Mouse (Mus musculus): Measurements from ENCODE around the gene Hivep3. TPM values are rescaled to one million over a fixed set of nuclear protein-coding genes. Genes with fewer than 3 reads are reported as not detected.
A peak's percentile ranks its signal among the peaks of the same experiment; 100 is the strongest.

Gene Hivep3
- total and polyA plus RNA-seq, 2 experiments = 0.95 to 1.5 TPM

DNA sequence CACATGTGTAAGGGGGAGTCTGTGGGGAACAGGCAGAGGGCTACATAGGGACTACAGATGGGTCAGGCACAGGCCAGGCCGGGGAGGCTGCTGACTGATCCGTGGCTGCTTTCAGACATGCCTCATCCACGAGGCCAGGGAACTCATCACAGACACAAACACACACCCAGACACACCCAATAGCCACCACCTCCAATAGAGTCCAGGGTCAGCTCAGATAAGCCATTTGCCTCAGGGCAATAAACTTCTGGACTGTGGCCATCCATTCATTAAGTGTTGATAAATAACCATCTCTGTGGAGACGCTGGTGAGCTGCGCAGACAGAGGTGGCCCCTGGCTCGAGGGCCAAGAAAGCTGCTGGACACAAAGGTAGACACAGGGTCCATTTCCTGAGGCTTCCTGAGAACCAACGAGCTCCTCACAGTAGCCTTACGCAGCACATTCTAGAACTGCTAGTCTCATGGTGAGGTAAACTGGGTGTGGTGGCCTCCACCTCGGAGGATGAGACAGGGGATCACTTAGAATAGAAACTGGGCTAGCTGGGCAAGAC, 436.9 kb downstream of the Hivep3 start:
- no peaks in the 10 kb centered on the region for H3K4me1 ChIP-seq (ENCODE audit: control insufficient read depth, insufficient read depth, low read length)
- no peak overlapping the region for H3K9ac ChIP-seq (ENCODE audit: low read depth, low read length)
- TF ChIP-seq CTCF (IDR thresholded peaks at IDR 0.05; ENCODE audit: low read depth, low read length) (no peak), POLR2A (IDR thresholded peaks at IDR 0.05; ENCODE audit: extremely low read depth, insufficient read depth, low read length) (no peak)
- H3K27me3 ChIP-seq (ENCODE audit: control insufficient read depth, insufficient read depth, low read length) = no peaks in the 10 kb centered on the region
- DNase-seq (ENCODE audit: extremely low read depth, low read depth, low spot score) = no peak
- WGBS = 56% methylated on average over 9 of the region's 9 CpGs
- no peaks in the 10 kb centered on the region for H3K79me2 ChIP-seq (ENCODE audit: control insufficient read depth, insufficient read depth, low read length)
- no peak overlapping the region for H3K27ac ChIP-seq (replicated peaks; ENCODE audit: insufficient read depth, low read depth, low read length)
- no peak overlapping the region for H3K4me3 ChIP-seq (ENCODE audit: insufficient read depth, low read depth, low read length)
- no peaks in the 10 kb centered on the region for H3K36me3 ChIP-seq (ENCODE audit: control insufficient read depth, insufficient read depth, low read length)

DNA sequence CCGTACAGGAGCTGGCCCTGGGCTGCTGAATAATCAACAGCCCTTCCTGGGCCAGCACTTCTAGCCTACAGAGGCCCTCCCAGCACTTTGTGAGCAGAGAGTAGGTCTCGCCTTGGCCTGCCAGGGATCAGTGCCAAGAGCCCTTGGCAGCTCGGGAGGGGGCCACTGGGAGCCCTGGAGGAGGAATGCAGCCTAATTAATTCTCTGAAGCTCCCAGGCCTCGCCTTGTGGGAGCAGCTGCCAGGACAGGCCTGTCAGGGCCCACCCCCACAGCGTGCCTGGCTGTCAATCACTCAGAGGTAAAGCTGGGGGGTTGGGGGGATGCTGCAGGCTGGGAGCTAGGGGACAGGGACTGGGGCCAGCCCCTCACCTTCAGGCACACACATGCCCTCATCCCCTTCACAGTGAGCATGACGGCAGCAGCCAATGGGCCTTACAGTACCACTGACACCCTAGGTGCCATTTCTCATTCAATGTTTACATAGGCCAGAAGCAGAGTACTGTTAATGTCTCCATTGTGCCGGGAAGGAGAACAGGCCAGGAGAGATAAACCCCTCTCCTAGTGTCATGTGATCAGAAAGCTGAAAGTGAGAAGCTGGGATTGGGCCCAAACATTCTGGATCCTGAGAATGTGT, 438.6 kb downstream of the Hivep3 start:
- no peaks in the 10 kb centered on the region for H3K79me2 ChIP-seq (ENCODE audit: control insufficient read depth, insufficient read depth, low read length)
- TF ChIP-seq POLR2A (IDR thresholded peaks at IDR 0.05; ENCODE audit: extremely low read depth, insufficient read depth, low read length) = no peak
- TF ChIP-seq CTCF (IDR thresholded peaks at IDR 0.05; ENCODE audit: low read depth, low read length) = no peak
- no peaks in the 10 kb centered on the region for H3K36me3 ChIP-seq (ENCODE audit: control insufficient read depth, insufficient read depth, low read length)
- DNase-seq (ENCODE audit: extremely low read depth, low read depth, low spot score) = no peak
- no peak overlapping the region for H3K4me3 ChIP-seq (ENCODE audit: insufficient read depth, low read depth, low read length)
- no peak overlapping the region for H3K9ac ChIP-seq (ENCODE audit: low read depth, low read length)
- H3K27ac ChIP-seq (replicated peaks; ENCODE audit: insufficient read depth, low read depth, low read length) = no peak overlapping the region
- WGBS = 51% methylated on average over 7 of the region's 7 CpGs
- H3K4me1 ChIP-seq (ENCODE audit: control insufficient read depth, insufficient read depth, low read length) = no peaks in the 10 kb centered on the region
- no peaks in the 10 kb centered on the region for H3K27me3 ChIP-seq (ENCODE audit: control insufficient read depth, insufficient read depth, low read length)

DNA sequence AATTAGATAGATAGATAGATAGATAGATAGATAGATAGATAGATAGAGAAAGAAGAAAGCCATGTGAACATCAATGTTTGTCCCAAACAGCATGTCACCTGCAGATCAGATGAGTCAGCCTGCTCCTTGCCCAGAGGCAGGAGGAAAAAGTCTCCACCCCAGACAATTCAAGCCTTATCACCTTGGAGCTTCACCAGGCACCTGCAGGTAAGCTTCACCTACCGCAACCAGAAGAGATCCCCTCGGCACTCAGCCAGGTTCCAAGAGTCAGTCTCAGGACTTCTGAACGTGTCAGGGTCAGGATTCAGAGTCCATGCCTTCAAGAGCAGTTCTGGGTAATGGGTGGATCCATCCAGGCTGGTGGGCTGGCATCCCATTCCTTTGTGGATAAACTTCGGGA, 445.5 kb downstream of the Hivep3 start:
- no peak for DNase-seq (ENCODE audit: extremely low read depth, low read depth, low spot score)
- TF ChIP-seq CTCF (IDR thresholded peaks at IDR 0.05; ENCODE audit: low read depth, low read length) (no peak), POLR2A (IDR thresholded peaks at IDR 0.05; ENCODE audit: extremely low read depth, insufficient read depth, low read length) (no peak)
- no peaks in the 10 kb centered on the region for H3K4me1 ChIP-seq (ENCODE audit: control insufficient read depth, insufficient read depth, low read length)
- H3K4me3 ChIP-seq (ENCODE audit: insufficient read depth, low read depth, low read length) = no peak overlapping the region
- H3K79me2 ChIP-seq (ENCODE audit: control insufficient read depth, insufficient read depth, low read length) = no peaks in the 10 kb centered on the region
- H3K36me3 ChIP-seq (ENCODE audit: control insufficient read depth, insufficient read depth, low read length) = no peaks in the 10 kb centered on the region
- WGBS = 67% methylated on average over 4 of the region's 4 CpGs
- H3K27me3 ChIP-seq (ENCODE audit: control insufficient read depth, insufficient read depth, low read length) = no peaks in the 10 kb centered on the region
- no peak overlapping the region for H3K9ac ChIP-seq (ENCODE audit: low read depth, low read length)
- no peak overlapping the region for H3K27ac ChIP-seq (replicated peaks; ENCODE audit: insufficient read depth, low read depth, low read length)

- TF ChIP-seq CTCF (IDR thresholded peaks at IDR 0.05; ENCODE audit: low read depth, low read length) (no peak), POLR2A (IDR thresholded peaks at IDR 0.05; ENCODE audit: extremely low read depth, insufficient read depth, low read length) (no peak)
- no peaks in the 10 kb centered on the region for H3K4me1 ChIP-seq (ENCODE audit: control insufficient read depth, insufficient read depth, low read length)
- no peaks in the 10 kb centered on the region for H3K27me3 ChIP-seq (ENCODE audit: control insufficient read depth, insufficient read depth, low read length)
- peak; percentile 14 for DNase-seq (ENCODE audit: extremely low read depth, low read depth, low spot score)
- no peak overlapping the region for H3K27ac ChIP-seq (replicated peaks; ENCODE audit: insufficient read depth, low read depth, low read length)
- H3K36me3 ChIP-seq (ENCODE audit: control insufficient read depth, insufficient read depth, low read length) = no peaks in the 10 kb centered on the region
- H3K79me2 ChIP-seq (ENCODE audit: control insufficient read depth, insufficient read depth, low read length) = no peaks in the 10 kb centered on the region
- no peak overlapping the region for H3K9ac ChIP-seq (ENCODE audit: low read depth, low read length)
- H3K4me3 ChIP-seq (ENCODE audit: insufficient read depth, low read depth, low read length) = no peak overlapping the region
Observed at GRCm38 (mm10) chr4:120180535-120180934, 447.0 kb downstream of the Hivep3 start.

DNA sequence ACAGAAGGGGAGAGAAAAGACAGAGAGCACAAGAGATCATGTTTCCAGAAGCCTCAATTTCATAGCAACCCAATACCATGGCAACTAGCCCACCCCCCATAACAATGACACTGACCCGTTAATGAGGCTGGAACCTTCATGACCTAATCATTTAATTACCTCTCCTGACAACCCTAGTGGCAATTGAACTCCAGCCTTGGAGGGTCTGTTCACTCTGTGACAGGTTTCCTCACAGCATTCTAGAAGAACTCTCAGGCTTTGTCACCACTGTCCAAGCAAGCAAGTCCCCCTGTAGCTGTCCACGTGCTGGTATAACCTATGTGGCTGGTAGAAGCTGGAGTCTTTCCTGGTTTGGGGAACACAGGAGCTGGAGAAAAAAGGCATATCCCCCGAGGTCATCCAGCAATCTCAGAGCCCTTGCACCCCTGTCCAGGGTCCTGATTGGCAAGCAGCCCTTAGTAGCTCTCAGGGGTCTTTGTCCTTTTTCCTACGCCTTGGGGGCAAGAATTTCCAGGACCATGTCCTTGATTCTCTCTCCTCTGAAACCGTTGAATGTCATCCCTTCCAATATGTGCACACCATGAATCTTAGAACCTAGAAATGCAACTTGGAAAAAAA, 450.9 kb downstream of the Hivep3 start:
- no peak for DNase-seq (ENCODE audit: extremely low read depth, low read depth, low spot score)
- Histone ChIP-seq H3K4me1 (ENCODE audit: control insufficient read depth, insufficient read depth, low read length) (no peaks in the 10 kb centered on the region), H3K4me3 (ENCODE audit: insufficient read depth, low read depth, low read length) (no peak overlapping the region), H3K36me3 (ENCODE audit: control insufficient read depth, insufficient read depth, low read length) (no peaks in the 10 kb centered on the region), H3K27me3 (ENCODE audit: control insufficient read depth, insufficient read depth, low read length) (no peaks in the 10 kb centered on the region), H3K79me2 (ENCODE audit: control insufficient read depth, insufficient read depth, low read length) (no peaks in the 10 kb centered on the region), H3K27ac (replicated peaks; ENCODE audit: insufficient read depth, low read depth, low read length) (no peak overlapping the region), H3K9ac (ENCODE audit: low read depth, low read length) (no peak overlapping the region)
- TF ChIP-seq CTCF (IDR thresholded peaks at IDR 0.05; ENCODE audit: low read depth, low read length) (no peak), POLR2A (IDR thresholded peaks at IDR 0.05; ENCODE audit: extremely low read depth, insufficient read depth, low read length) (no peak)
- WGBS = 20% methylated on average over 5 of the region's 5 CpGs

- Histone ChIP-seq H3K27ac (replicated peaks; ENCODE audit: insufficient read depth, low read depth, low read length) (no peak overlapping the region), H3K79me2 (ENCODE audit: control insufficient read depth, insufficient read depth, low read length) (no peaks in the 10 kb centered on the region), H3K36me3 (ENCODE audit: control insufficient read depth, insufficient read depth, low read length) (no peaks in the 10 kb centered on the region), H3K9ac (ENCODE audit: low read depth, low read length) (no peak overlapping the region), H3K4me1 (ENCODE audit: control insufficient read depth, insufficient read depth, low read length) (no peaks in the 10 kb centered on the region), H3K4me3 (ENCODE audit: insufficient read depth, low read depth, low read length) (no peak overlapping the region), H3K27me3 (ENCODE audit: control insufficient read depth, insufficient read depth, low read length) (no peaks in the 10 kb centered on the region; the same call in 1 of the 2 replicates)
- WGBS = 89% methylated on average over 1 of the region's 1 CpGs
- TF ChIP-seq POLR2A (IDR thresholded peaks at IDR 0.05; ENCODE audit: extremely low read depth, insufficient read depth, low read length) = no peak
- TF ChIP-seq CTCF (IDR thresholded peaks at IDR 0.05; ENCODE audit: low read depth, low read length) = no peak
- DNase-seq (ENCODE audit: extremely low read depth, low read depth, low spot score) = no peak
Observed at GRCm38 (mm10) chr4:120186441-120186840, 452.9 kb downstream of the Hivep3 start.
